Mouse (Mus musculus) myocyte (in vitro differentiated cells): Measurements from ENCODE around the gene Ugt1a1.

Experiments used
- E2F4 ChIP-seq: IDR thresholded peaks from one replicate; pipeline ENCODE4 v1.6.1; 2011; ENCODE audit warnings: mild to moderate bottlenecking, control low read depth, moderate library complexity; ENCODE audit not compliant: insufficient read depth
- MAX ChIP-seq: IDR thresholded peaks from one replicate; pipeline ENCODE4 v1.6.1; 2011; ENCODE audit warnings: low read depth, mild to moderate bottlenecking, control low read depth
- MYOD1 ChIP-seq, 3 experiments: IDR thresholded peaks; one replicate each; pipeline ENCODE4 v1.6.1; 2011; ENCODE audit warnings: control low read depth in 2 of 3, low read depth in 2 of 3, mild to moderate bottlenecking in 2 of 3, moderate library complexity in 1 of 3; ENCODE audit not compliant: insufficient read length in 2 of 3, control insufficient read depth in 1 of 3
- POLR2A ChIP-seq: IDR thresholded peaks from one replicate; pipeline ENCODE4 v1.6.1; 2011; ENCODE audit warnings: low read depth, mild to moderate bottlenecking, control low read depth, moderate library complexity; ENCODE audit not compliant: insufficient read length
- POLR2AphosphoS2 ChIP-seq: IDR thresholded peaks from one replicate; pipeline ENCODE4 v1.6.1; 2011; ENCODE audit warnings: low read depth, control low read depth; ENCODE audit not compliant: insufficient read length
- REST ChIP-seq: IDR thresholded peaks from one replicate; pipeline ENCODE4 v1.6.1; 2011; ENCODE audit warnings: mild to moderate bottlenecking, control low read depth, moderate library complexity; ENCODE audit not compliant: insufficient read depth, insufficient read length
- TCF3 ChIP-seq: IDR thresholded peaks from one replicate; pipeline ENCODE4 v1.6.1; 2011; ENCODE audit warnings: low read depth, control low read depth; ENCODE audit not compliant: insufficient read length
- USF1 ChIP-seq: IDR thresholded peaks from one replicate; pipeline ENCODE4 v1.6.1; 2011; ENCODE audit warnings: low read depth, mild to moderate bottlenecking, control low read depth, moderate library complexity

DNA sequence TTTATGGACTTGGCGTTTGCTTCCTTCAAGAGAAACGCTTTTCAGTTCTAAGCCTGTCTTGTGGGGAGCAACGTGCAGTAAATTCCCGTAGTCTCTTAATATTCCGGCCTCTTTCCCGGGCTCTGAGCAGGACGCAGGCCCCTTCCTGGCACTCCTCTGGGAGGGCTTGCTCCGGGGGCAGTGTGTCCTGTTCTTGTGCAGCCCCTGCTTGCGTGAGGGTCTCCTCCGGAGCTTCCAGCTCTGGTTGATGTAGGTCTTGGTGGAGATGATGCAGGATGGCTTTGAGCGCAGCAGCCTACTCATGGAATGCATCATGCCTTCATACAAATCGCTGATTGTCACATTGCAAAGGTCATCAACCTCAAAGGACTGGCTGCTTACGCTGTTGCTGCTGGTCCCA is 54.4 kb downstream of the Ugt1a1 start:
- TF ChIP-seq POLR2AphosphoS2 (no peak), POLR2A (no peak), MAX (no peak), MYOD1 (IDR thresholded peaks at IDR 0.05; ENCODE audit: control insufficient read depth in 1 of 3, insufficient read length in 2 of 3, low read depth in 2 of 3) (no peak), TCF3 (no peak), USF1 (no peak), E2F4 (no peak), REST (no peak)
